Mouse (Mus musculus) right cerebral cortex, adult 2 months (tissue): ENCODE data around the gene Mbtps2.
A peak's percentile ranks its signal among the peaks of the same experiment; 100 is the strongest.

Experiments used
- DNase-seq, 2 experiments: peaks; one replicate each; pipeline ENCODE4 v3.0.0; 2021 to 2022; ENCODE audit warnings: low spot score in 2 of 2

Mbtps2 gene

GRCm38 (mm10) chrX:157504506-157504905 is 94.0 kb downstream of the Mbtps2 start:
- DNase-seq, result no peak

GRCm38 (mm10) chrX:157501871-157502270 is 96.6 kb downstream of the Mbtps2 start:
- no peak for DNase-seq

GRCm38 (mm10) chrX:157500004-157500403 is 98.5 kb downstream of the Mbtps2 start:
- DNase-seq, result no peak

- no peak for DNase-seq
These were observed 105.4 kb downstream of the Mbtps2 start for GRCm38 (mm10) chrX:157493159-157493558.

DNA sequence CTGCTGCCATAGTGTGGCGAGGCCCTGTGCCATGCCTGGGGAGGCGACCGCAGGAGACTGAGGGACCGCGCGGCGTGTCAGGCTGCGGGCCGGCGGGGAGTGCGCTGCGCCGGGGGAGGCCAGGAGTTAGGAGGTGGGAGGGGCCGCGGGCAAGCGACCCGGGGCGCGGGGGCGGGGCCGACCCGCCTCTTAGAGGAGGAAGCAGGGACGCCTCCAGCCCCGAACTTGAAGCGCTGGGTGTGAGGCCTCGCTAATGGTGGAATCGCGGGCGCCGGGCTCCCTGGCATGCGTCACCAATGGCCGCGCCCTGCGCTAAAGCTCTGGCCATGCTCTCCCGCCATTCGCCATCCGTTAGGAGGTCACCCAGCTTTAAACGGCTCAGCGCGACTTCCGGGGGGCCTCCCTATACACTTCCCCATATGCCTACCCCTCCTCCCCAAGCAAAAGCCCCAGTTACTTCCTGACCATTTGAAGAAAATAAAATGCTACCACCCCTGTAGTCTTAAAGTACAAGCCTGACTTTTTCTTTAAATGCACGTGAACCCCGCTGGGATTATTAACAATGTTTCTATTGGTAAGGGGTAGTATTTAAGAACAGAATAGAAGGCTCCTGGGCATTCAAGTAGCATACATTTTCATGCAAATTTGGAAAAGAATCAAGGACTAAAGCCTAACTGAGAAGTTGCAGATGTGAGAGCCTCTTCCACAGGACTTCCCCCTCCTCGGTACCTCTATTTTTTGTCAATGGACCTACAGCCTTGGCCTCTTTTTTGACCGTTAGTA is 106.4 kb downstream of the Mbtps2 start, which contains the start of gene Sms:
TSS of gene Sms (minus strand) at position 344 of the 783 bp plus-strand sequence.
- peak; percentile 23 to 35 for DNase-seq

DNA sequence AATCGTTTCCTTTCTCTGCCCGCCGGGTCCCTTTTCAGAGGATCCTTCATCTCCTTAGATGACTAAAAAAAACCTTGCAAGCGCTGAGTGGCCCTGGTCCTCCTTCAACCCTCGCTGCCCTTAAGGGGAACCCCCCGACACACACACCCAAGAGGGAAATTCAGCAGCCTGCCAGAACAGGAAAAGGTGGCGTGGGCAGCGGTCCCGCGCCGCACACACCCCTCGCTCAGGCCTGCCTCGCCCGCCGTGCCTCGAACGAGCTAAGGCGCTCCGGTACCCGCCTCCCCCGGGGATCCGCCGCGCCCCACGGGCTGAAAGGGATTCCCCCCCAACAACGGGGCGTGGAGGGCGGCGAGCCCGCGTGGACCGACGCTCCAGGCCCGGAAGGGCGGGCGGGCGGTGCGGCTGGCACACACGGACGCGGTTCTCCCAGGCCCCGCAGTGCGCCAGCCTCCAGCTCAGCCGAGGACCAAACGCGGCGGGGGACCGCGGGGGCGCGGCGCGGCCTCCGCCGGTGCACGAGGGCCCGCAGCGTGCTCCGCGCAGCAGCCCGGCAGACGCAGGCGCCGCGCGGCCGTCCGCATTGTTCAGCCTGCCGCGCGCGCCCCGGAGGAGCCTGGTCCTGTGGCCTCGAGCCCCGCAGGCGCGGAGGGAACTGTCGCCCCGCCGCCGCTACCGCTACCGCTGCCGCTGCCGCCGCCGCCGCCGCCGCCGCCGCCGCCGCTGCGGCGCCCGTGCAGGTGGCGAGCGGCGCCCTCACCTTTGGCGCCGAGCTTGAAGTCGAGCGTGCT is 107.2 kb downstream of the Mbtps2 start:
- peak; percentile 12 to 29 for DNase-seq

DNA sequence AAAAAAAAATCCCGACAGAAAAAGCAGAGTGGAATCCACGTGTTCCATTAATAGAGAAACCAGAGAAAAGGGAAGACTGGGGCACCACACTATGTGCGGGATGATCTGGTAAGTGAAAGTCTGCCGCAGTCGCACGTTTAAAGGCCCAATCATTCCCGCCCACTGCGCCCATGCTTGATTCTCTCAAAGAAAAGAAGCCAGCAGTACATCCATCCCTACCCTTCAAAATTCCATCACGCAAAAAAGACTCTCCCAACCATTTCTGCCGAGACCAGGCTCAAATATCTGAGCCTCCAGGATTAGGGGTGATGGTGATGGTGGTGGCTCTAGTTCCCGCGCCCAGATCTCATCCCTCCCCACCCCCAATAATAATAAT is 107.8 kb downstream of the Mbtps2 start:
- peak; percentile 19 to 40 for DNase-seq

DNA sequence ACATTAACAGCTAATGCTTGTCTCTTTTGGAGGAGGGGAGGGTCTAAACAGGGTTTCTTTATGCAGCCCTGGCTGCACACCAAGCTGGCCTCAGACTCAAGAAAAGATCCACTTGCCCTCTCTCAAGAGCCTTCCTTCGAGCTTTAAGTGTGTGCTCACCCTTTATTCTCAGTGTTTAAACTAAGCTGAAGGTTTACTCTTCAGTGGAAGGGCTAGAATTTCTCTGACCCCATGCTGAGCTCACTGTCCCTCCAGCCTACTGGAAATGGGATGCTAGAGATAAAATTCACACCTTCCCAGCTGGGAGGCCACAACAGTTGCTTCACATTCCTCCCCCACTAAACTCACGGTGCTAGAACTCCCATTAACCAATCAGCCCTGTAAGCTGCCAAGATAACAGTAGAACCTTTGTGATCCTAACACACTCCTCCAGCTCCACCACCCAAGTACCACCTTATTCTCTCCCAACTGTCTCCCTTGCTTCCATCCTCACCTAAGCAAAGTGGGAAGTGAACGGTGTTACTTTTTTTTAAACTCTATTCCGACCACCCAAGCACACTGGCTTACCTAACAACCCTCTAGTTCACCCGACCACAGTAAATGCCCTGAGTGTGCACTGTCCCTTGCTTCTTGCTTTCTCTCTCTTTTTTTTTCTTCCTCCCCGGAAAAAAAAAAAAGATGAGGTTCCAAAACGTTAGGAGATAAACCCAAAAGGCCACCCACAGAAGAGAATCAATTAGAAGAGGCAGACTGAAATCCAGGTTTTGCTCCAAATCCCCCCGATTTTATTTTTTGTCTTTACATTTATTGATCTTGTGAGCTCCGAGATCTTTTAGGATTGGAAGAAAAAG is 108.4 kb downstream of the Mbtps2 start:
- no peak for DNase-seq

- no peak for DNase-seq
These were observed 109.7 kb downstream of the Mbtps2 start for GRCm38 (mm10) chrX:157488831-157489230.

DNA sequence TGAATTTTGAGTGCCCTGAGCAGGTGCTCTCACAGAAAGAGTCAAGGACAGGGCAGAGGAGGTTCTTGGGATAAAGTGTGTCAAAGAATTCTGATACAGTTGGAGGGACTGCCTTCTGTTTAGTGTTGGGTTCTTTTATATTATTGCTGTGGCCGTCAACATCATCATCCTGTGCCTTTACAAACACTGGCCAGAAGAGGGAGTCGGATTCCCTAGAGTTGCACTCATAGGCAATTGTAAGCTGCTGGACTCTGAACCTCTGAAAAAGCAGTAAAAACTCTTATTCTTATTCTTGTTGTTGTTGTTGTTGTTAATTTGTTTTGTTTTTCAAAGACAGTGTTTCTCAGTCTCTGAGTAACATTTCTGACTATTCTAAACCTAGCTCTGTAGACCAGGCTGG is 111.8 kb downstream of the Mbtps2 start:
- DNase-seq, result peak in 1 of 2 experiments; percentile 25
